Comparison of ENCODE assay signal across 13 mouse cellular contexts in genomic region chr3:97052069-97052799, GRCm38 (mm10).
A peak's percentile ranks its signal among the peaks of the same experiment; 100 is the strongest.
DNase-seq lines count a peak whose midpoint lies in the region; ATAC-seq lines count a peak whose summit lies in the region.
"Had no signal": no experiment of that assay in that cellular context is flagged by ENCODE, and none has a peak within 500 bp of the region (broad histone marks: within the 10 kb centered on the region; RNA-seq: fewer than 3 reads in every experiment).

No protein-coding gene starts in this region.

- no peak for ATAC-seq in heart, embryonic 12.5 days (ENCODE audit: insufficient number of reproducible peaks, low FRiP score)
- no peak for ATAC-seq in midbrain, embryonic 14.5 days (ENCODE audit: low FRiP score, low TSS enrichment)
- ATAC-seq in midbrain, embryonic 15.5 days (replicated peaks), result no peak
- no peak for ATAC-seq in embryonic facial prominence, embryonic 12.5 days (ENCODE audit: insufficient number of reproducible peaks, insufficient read depth, low FRiP score, low TSS enrichment)
- ATAC-seq: liver, embryonic 12.5 days had no signal

- no peak overlapping the region for H3K9ac ChIP-seq in heart, embryonic 12.5 days
- no peak overlapping the region for H3K9ac ChIP-seq in midbrain, embryonic 14.5 days (replicated peaks; ENCODE audit: low read length)
- H3K9ac ChIP-seq in midbrain, embryonic 15.5 days, result no peak overlapping the region
- no peak overlapping the region for H3K9ac ChIP-seq in embryonic facial prominence, embryonic 12.5 days
- H3K9ac ChIP-seq: liver, embryonic 12.5 days; stomach, embryonic 15.5 days had no signal

- H3K27me3 ChIP-seq in heart, embryonic 12.5 days (replicated peaks), result no peaks in the 10 kb centered on the region
- H3K27me3 ChIP-seq in midbrain, embryonic 14.5 days (ENCODE audit: control insufficient read depth, insufficient read depth, low read length), result no peaks in the 10 kb centered on the region
- H3K27me3 ChIP-seq in midbrain, embryonic 15.5 days (replicated peaks), result no peaks in the 10 kb centered on the region
- H3K27me3 ChIP-seq in embryonic facial prominence, embryonic 12.5 days, result no peaks in the 10 kb centered on the region
- H3K27me3 ChIP-seq: liver, embryonic 12.5 days; stomach, embryonic 15.5 days had no signal

- peaks cover 35% of the 10 kb centered on the region for H3K4me1 ChIP-seq in heart, embryonic 12.5 days (replicated peaks)
- no peaks in the 10 kb centered on the region; the same call in 1 of the 2 replicates for H3K4me1 ChIP-seq in midbrain, embryonic 14.5 days (ENCODE audit: control insufficient read depth, insufficient read depth, low read length)
- H3K4me1 ChIP-seq in midbrain, embryonic 15.5 days, result no peaks in the 10 kb centered on the region
- H3K4me1 ChIP-seq in embryonic facial prominence, embryonic 12.5 days, result peaks cover 14% of the 10 kb centered on the region
- H3K4me1 ChIP-seq: liver, embryonic 12.5 days had no signal

- intact Hi-C loops in gastrocnemius, postnatal 36 days (cut with DNase I), result no loop called here

- H3K27ac ChIP-seq in heart, embryonic 12.5 days (ENCODE audit: poor library complexity, severe bottlenecking), result peak overlapping the region; percentile 59; the same call in 1 of the 2 replicates
- no peak overlapping the region for H3K27ac ChIP-seq in midbrain, embryonic 14.5 days (replicated peaks; ENCODE audit: low read depth, low read length)
- H3K27ac ChIP-seq in midbrain, embryonic 15.5 days, result no peak overlapping the region
- H3K27ac ChIP-seq in embryonic facial prominence, embryonic 12.5 days, result peak overlapping the region; percentile 46; the same call in 1 of the 2 replicates
- H3K27ac ChIP-seq: left cerebral cortex, adult 2 months; liver, embryonic 12.5 days; stomach, embryonic 15.5 days had no signal

- no peak overlapping the region for H3K4me2 ChIP-seq in heart, embryonic 12.5 days
- H3K4me2 ChIP-seq in midbrain, embryonic 14.5 days (ENCODE audit: low read length), result no peak overlapping the region
- no peak overlapping the region for H3K4me2 ChIP-seq in midbrain, embryonic 15.5 days
- H3K4me2 ChIP-seq in embryonic facial prominence, embryonic 12.5 days (replicated peaks), result no peak overlapping the region
- H3K4me2 ChIP-seq: liver, embryonic 12.5 days; stomach, embryonic 15.5 days had no signal

- 43% methylated on average over 8 of the region's 8 CpGs for WGBS in heart, embryonic 12.5 days
- WGBS in midbrain, embryonic 14.5 days, result 45% methylated on average over 8 of the region's 8 CpGs
- 49% methylated on average over 8 of the region's 8 CpGs for WGBS in midbrain, embryonic 15.5 days
- WGBS in embryonic facial prominence, embryonic 12.5 days, result 40% methylated on average over 8 of the region's 8 CpGs

- H3K9me3 ChIP-seq in heart, embryonic 12.5 days (replicated peaks), result peaks cover 3% of the 10 kb centered on the region; the same call in 1 of the 2 replicates
- H3K9me3 ChIP-seq in midbrain, embryonic 14.5 days (ENCODE audit: control insufficient read depth, low read length), result no peaks in the 10 kb centered on the region
- no peaks in the 10 kb centered on the region for H3K9me3 ChIP-seq in midbrain, embryonic 15.5 days
- H3K9me3 ChIP-seq in embryonic facial prominence, embryonic 12.5 days, result no peaks in the 10 kb centered on the region; the same call in 1 of the 2 replicates
- H3K9me3 ChIP-seq: liver, embryonic 12.5 days; stomach, embryonic 15.5 days had no signal

- H3K4me3 ChIP-seq in heart, embryonic 12.5 days, result no peak overlapping the region
- H3K4me3 ChIP-seq in midbrain, embryonic 14.5 days (replicated peaks; ENCODE audit: low read depth, low read length), result no peak overlapping the region
- no peak overlapping the region for H3K4me3 ChIP-seq in midbrain, embryonic 15.5 days
- H3K4me3 ChIP-seq in embryonic facial prominence, embryonic 12.5 days, result no peak overlapping the region
- H3K4me3 ChIP-seq: left cerebral cortex, adult 2 months; liver, embryonic 12.5 days; stomach, embryonic 15.5 days had no signal

- DNase-seq in heart, postnatal 4 days, result no peak
- peak; percentile 39 for DNase-seq in midbrain, embryonic 14.5 days
- peak; percentile 59 for DNase-seq in mesoderm, embryonic 11.5 days (ENCODE audit: low read depth, low spot score)
- no peak for DNase-seq in gastrocnemius, postnatal 36 days
- DNase-seq: adrenal gland, adult 8-10 months; kidney, adult 2 months; thymus, postnatal 14 days had no signal

- peaks cover 20% of the 10 kb centered on the region for H3K36me3 ChIP-seq in heart, embryonic 12.5 days
- H3K36me3 ChIP-seq in midbrain, embryonic 14.5 days (ENCODE audit: control insufficient read depth, insufficient read depth, low read length), result no peaks in the 10 kb centered on the region
- H3K36me3 ChIP-seq in midbrain, embryonic 15.5 days (replicated peaks), result no peaks in the 10 kb centered on the region
- H3K36me3 ChIP-seq in embryonic facial prominence, embryonic 12.5 days, result no peaks in the 10 kb centered on the region
- H3K36me3 ChIP-seq: liver, embryonic 12.5 days; stomach, embryonic 15.5 days had no signal

Comparison
In these comparisons a context has a peak if more than half of its experiments do, and no peak if none do; other contexts are left out.
1. H3K27ac ChIP-seq: peak in heart, embryonic 12.5 days (single experiment) and embryonic facial prominence, embryonic 12.5 days (single experiment); none in midbrain, embryonic 14.5 days (single experiment) and midbrain, embryonic 15.5 days (single experiment).
2. DNase-seq: peak in midbrain, embryonic 14.5 days (single experiment) and mesoderm, embryonic 11.5 days (single experiment); none in heart, postnatal 4 days (single experiment) and gastrocnemius, postnatal 36 days (0 of 2).